Mouse (Mus musculus) cerebellum, adult 2 months (tissue): ENCODE measurements at regions not wholly inside any gene's neighbourhood (a gene's known extent, or its start where the extent isn't known, plus 50 kb on each side); places are given as distances from the start of the nearest gene placed in this dataset.

Source experiments
- CTCF ChIP-seq: fragments of 200-500 bp; IDR thresholded peaks from 2 replicates; pipeline ENCODE4 v1.5.1; 2011; ENCODE audit warnings: low read depth, mild to moderate bottlenecking, control low read depth, low read length, moderate library complexity, borderline replicate concordance; ENCODE audit not compliant: insufficient read depth
- POLR2A ChIP-seq: fragments of 200-500 bp; IDR thresholded peaks from 2 replicates; pipeline ENCODE4 v1.6.1; 2011; ENCODE audit warnings: low read length, control low read depth, borderline replicate concordance; ENCODE audit not compliant: insufficient read depth

DNA sequence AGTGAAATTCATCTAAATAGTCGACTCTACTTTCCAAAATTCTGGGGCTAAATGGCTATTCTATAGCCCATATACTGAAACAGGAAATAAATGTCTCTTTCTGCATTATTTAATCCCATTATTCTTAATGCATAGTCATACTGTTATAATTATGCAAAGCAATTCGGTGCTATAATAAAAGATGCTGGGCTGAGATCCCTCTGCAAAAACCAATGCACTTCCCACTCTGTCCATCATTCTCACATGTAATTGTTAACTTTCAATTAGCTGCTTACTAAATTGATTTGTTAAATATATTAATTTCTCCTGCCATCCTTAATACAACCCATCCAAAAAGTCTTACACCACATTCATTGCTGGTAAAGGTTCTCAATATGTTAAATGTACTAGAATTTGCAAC is 650.0 kb downstream of the Zpld1 start:
- no peak for TF ChIP-seq POLR2A
- no peak for TF ChIP-seq CTCF
